Comparison of ENCODE assay signal across 22 mouse cellular contexts in the genomic region with DNA sequence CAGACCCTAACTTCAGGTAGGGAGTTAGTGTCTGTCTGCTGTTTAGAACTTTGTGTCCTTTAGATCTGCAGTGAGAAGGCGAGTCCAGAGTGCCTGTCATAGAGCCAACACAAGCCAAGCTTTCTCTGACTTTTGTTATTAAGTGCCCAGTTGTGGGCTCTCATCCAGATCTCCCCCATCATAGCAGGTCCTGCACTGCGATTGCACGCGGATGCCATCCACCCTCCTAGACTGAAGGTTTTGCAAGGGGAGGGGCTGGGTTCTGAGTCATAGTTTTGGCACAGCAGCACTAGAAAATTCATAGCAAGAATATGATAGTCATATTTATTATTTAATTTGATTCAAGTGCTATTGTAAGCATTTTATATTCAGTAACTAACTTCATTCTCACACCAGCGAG. TPM values are rescaled to one million over a fixed set of nuclear protein-coding genes. Genes with fewer than 3 reads are reported as not detected.
DNase-seq lines count a peak whose midpoint lies in the region; ATAC-seq and TF ChIP-seq lines count a peak whose summit lies in the region.
"Had no signal": no experiment of that assay in that cellular context is flagged by ENCODE, and none has a peak within 500 bp of the region (broad histone marks: within the 10 kb centered on the region; RNA-seq: fewer than 3 reads in every experiment).

No protein-coding gene starts in this region.

- H3K36me3 ChIP-seq in heart, postnatal 0 days (replicated peaks; ENCODE audit: control insufficient read depth, insufficient read depth, low read length): peaks cover 5% of the 10 kb centered on the region; the same call in 1 of the 2 replicates
- H3K36me3 ChIP-seq in hindbrain, embryonic 16.5 days (ENCODE audit: control insufficient read depth, insufficient read depth, low read length): no peaks in the 10 kb centered on the region
- H3K36me3 ChIP-seq: hindbrain, embryonic 12.5 days; neural tube, embryonic 15.5 days had no signal

- no peak overlapping the region for H3K9ac ChIP-seq in heart, postnatal 0 days (replicated peaks; ENCODE audit: low read depth, low read length)
- no peak overlapping the region for H3K9ac ChIP-seq in hindbrain, embryonic 16.5 days (ENCODE audit: low read depth, low read length)
- H3K9ac ChIP-seq: hindbrain, embryonic 12.5 days; neural tube, embryonic 15.5 days had no signal

- H3K4me3 ChIP-seq in heart, postnatal 0 days (ENCODE audit: low read depth, low read length): no peak overlapping the region
- no peak overlapping the region for H3K4me3 ChIP-seq in hindbrain, embryonic 16.5 days (ENCODE audit: low read length)
- H3K4me3 ChIP-seq: heart, embryonic 10.5 days; hindbrain, embryonic 12.5 days; left cerebral cortex, adult 2 months; neural tube, embryonic 15.5 days had no signal

- no peaks in the 10 kb centered on the region for H3K27me3 ChIP-seq in heart, postnatal 0 days (ENCODE audit: control insufficient read depth, insufficient read depth, low read length)
- H3K27me3 ChIP-seq in hindbrain, embryonic 16.5 days (replicated peaks; ENCODE audit: control insufficient read depth, insufficient read depth, low read length): no peaks in the 10 kb centered on the region
- H3K27me3 ChIP-seq: hindbrain, embryonic 12.5 days; neural tube, embryonic 15.5 days had no signal

- no peaks in the 10 kb centered on the region for H3K9me3 ChIP-seq in heart, postnatal 0 days (replicated peaks; ENCODE audit: control insufficient read depth, low read length)
- H3K9me3 ChIP-seq in hindbrain, embryonic 16.5 days (ENCODE audit: control insufficient read depth, low read length): no peaks in the 10 kb centered on the region
- H3K9me3 ChIP-seq: heart, embryonic 10.5 days; hindbrain, embryonic 12.5 days; neural tube, embryonic 15.5 days had no signal

- H3K4me2 ChIP-seq in heart, postnatal 0 days (ENCODE audit: low read depth, low read length): no peak overlapping the region
- H3K4me2 ChIP-seq in hindbrain, embryonic 16.5 days (ENCODE audit: low read length): no peak overlapping the region
- H3K4me2 ChIP-seq: hindbrain, embryonic 12.5 days; neural tube, embryonic 15.5 days had no signal

- peak; percentile 13 for DNase-seq in cerebellum, adult 9-11 months
- DNase-seq in cerebellum, postnatal 25 days: no peak
- DNase-seq in heart, postnatal 0 days (ENCODE audit: low spot score): no peak
- DNase-seq in heart, adult 18-20 months: no peak
- DNase-seq in NIH3T3 (ENCODE audit: low read depth): peak; percentile 59
- peak; percentile 86 to 87 for DNase-seq in adrenal gland, postnatal 36 days
- no peak for DNase-seq in spleen, adult 18-20 months
- DNase-seq: B cell, adult 2 months; cerebellum, adult 8-10 months; kidney, adult 2 months; kidney, postnatal 14 days; left cerebral cortex, postnatal 4 days; liver; lung, postnatal 10 days; right cerebral cortex, postnatal 25 days had no signal

- TF ChIP-seq CTCF in heart, postnatal 0 days (IDR thresholded peaks at IDR 0.05; ENCODE audit: low read depth): no peak

- ATAC-seq in heart, postnatal 0 days (ENCODE audit: insufficient read depth, low read depth): peak; percentile 57; the same call in 1 of the 2 replicates
- no peak for ATAC-seq in hindbrain, embryonic 16.5 days
- ATAC-seq: inflammation-experienced regulatory T-cells, adult 6 months; midbrain, embryonic 16.5 days had no signal

- no peak overlapping the region for H3K27ac ChIP-seq in heart, postnatal 0 days (ENCODE audit: low read depth)
- H3K27ac ChIP-seq in hindbrain, embryonic 16.5 days (ENCODE audit: low read depth, low read length): no peak overlapping the region
- H3K27ac ChIP-seq: heart, embryonic 10.5 days; hindbrain, embryonic 12.5 days; left cerebral cortex, adult 2 months; neural tube, embryonic 15.5 days had no signal

- WGBS in heart, postnatal 0 days: 29% methylated on average over 5 of the region's 5 CpGs
- WGBS in hindbrain, embryonic 16.5 days: 82% methylated on average over 5 of the region's 5 CpGs

- no peak for TF ChIP-seq EP300 in heart, postnatal 0 days (IDR thresholded peaks at IDR 0.05; ENCODE audit: low read depth)

- peaks cover 22% of the 10 kb centered on the region for H3K4me1 ChIP-seq in heart, postnatal 0 days (ENCODE audit: control insufficient read depth, insufficient read depth)
- H3K4me1 ChIP-seq in hindbrain, embryonic 16.5 days (ENCODE audit: control insufficient read depth, insufficient read depth, low read depth, low read length): no peaks in the 10 kb centered on the region
- H3K4me1 ChIP-seq: hindbrain, embryonic 12.5 days; neural tube, embryonic 15.5 days had no signal

RNA-seq across cellular contexts. Expression of a gene that starts 12.6 kb away (rescaled TPM):
- 14.7 and 19.9 TPM in 2 replicates for total RNA-seq in heart, postnatal 0 days (2014; rRNA removed; ENCODE audit: low replicate concordance)
- 20.2 and 21.4 TPM in 2 replicates for polyA plus RNA-seq in heart, postnatal 0 days (2015; fragmentation: Nextera tagmentation; extraction: Ambion mirVana)
- 10 to 100 TPM; 21.5 to 25.5 TPM for total RNA-seq in heart, adult 18-20 months (2021)
- total RNA-seq in adrenal gland, postnatal 36 days (2021): 10 to 100 TPM; 43.6 to 66.9 TPM
- 15.3 and 15.6 TPM in 2 replicates for polyA plus RNA-seq in hindbrain, embryonic 16.5 days (2015; fragmentation: Nextera tagmentation; extraction: Ambion mirVana)

Comparison
In these comparisons a context has a peak if more than half of its experiments do, and no peak if none do; other contexts are left out.
1. DNase-seq: peak in cerebellum, adult 9-11 months (single experiment), NIH3T3 (single experiment) and adrenal gland, postnatal 36 days (2 of 2); none in cerebellum, postnatal 25 days (0 of 2), heart, postnatal 0 days (single experiment), heart, adult 18-20 months (0 of 2) and spleen, adult 18-20 months (0 of 2).